Comparison of ENCODE assay signal across 29 mouse cellular contexts in genomic region chr2:138827813-138828570, GRCm38 (mm10).
DNase-seq lines count a peak whose midpoint lies in the region; ATAC-seq lines count a peak whose summit lies in the region.
"Had no signal": no experiment of that assay in that cellular context is flagged by ENCODE, and none has a peak within 500 bp of the region (broad histone marks: within the 10 kb centered on the region; RNA-seq: fewer than 3 reads in every experiment).

No protein-coding gene starts in this region.

- no peaks in the 10 kb centered on the region for H3K36me3 ChIP-seq in forebrain, embryonic 13.5 days (ENCODE audit: poor library complexity, severe bottlenecking)
- H3K36me3 ChIP-seq in forebrain, embryonic 16.5 days (ENCODE audit: control insufficient read depth, insufficient read depth): no peaks in the 10 kb centered on the region
- no peaks in the 10 kb centered on the region for H3K36me3 ChIP-seq in embryonic facial prominence, embryonic 14.5 days (ENCODE audit: control insufficient read depth, insufficient read depth, low read length)
- H3K36me3 ChIP-seq: embryonic facial prominence, embryonic 15.5 days; hindbrain, embryonic 12.5 days; intestine, embryonic 15.5 days; limb, embryonic 10.5 days; limb, embryonic 15.5 days; liver, embryonic 13.5 days had no signal

- 0 out of 2 replicates have a peak, but pooled peaks cover 6% of the 10 kb centered on the region for H3K4me1 ChIP-seq in forebrain, embryonic 13.5 days
- no peaks in the 10 kb centered on the region for H3K4me1 ChIP-seq in forebrain, embryonic 16.5 days (replicated peaks; ENCODE audit: control insufficient read depth, insufficient read depth, low read length)
- no peaks in the 10 kb centered on the region for H3K4me1 ChIP-seq in embryonic facial prominence, embryonic 14.5 days (ENCODE audit: control insufficient read depth, insufficient read depth, low read length)
- H3K4me1 ChIP-seq: embryonic facial prominence, embryonic 15.5 days; hindbrain, embryonic 12.5 days; intestine, embryonic 15.5 days; limb, embryonic 10.5 days; limb, embryonic 15.5 days; liver, embryonic 13.5 days had no signal

- H3K9ac ChIP-seq in forebrain, embryonic 13.5 days: no peak overlapping the region
- no peak overlapping the region for H3K9ac ChIP-seq in forebrain, embryonic 16.5 days (replicated peaks; ENCODE audit: low read depth, low read length)
- no peak overlapping the region for H3K9ac ChIP-seq in embryonic facial prominence, embryonic 14.5 days (ENCODE audit: low read depth, low read length)
- H3K9ac ChIP-seq: embryonic facial prominence, embryonic 15.5 days; hindbrain, embryonic 12.5 days; intestine, embryonic 15.5 days; limb, embryonic 15.5 days; liver, embryonic 13.5 days had no signal

- H3K9me3 ChIP-seq in forebrain, embryonic 13.5 days (replicated peaks): no peaks in the 10 kb centered on the region
- no peaks in the 10 kb centered on the region for H3K9me3 ChIP-seq in forebrain, embryonic 16.5 days (ENCODE audit: control insufficient read depth, low read length)
- H3K9me3 ChIP-seq in embryonic facial prominence, embryonic 14.5 days (ENCODE audit: control insufficient read depth, low read length): 0 out of 2 replicates have a peak, but pooled peaks cover 2% of the 10 kb centered on the region
- H3K9me3 ChIP-seq: embryonic facial prominence, embryonic 15.5 days; hindbrain, embryonic 12.5 days; intestine, embryonic 15.5 days; limb, embryonic 10.5 days; limb, embryonic 15.5 days; liver, embryonic 13.5 days had no signal

- peak; percentile 13 for DNase-seq in retina, embryonic 14.5 days (ENCODE audit: low spot score)
- DNase-seq in retina, postnatal 1 day: no peak
- peak; percentile 15 for DNase-seq in embryonic facial prominence, embryonic 14.5 days (ENCODE audit: low spot score)
- no peak for DNase-seq in cerebellum, postnatal 4 days (ENCODE audit: low spot score in 2 of 2)
- DNase-seq in layer of hippocampus, adult 11-12 months (ENCODE audit: low spot score): no peak
- DNase-seq: adrenal gland, postnatal 14 days; B cell, adult 2 months; cerebellum, adult 11-12 months; cerebellum, adult 9-11 months; gastrocnemius, postnatal 25 days; heart, adult 18-20 months; heart, postnatal 36 days; kidney, adult 2 months; kidney, postnatal 4 days; layer of hippocampus, adult 9-11 months; liver, embryonic 13.5 days; lung, adult 18-20 months; lung, postnatal 4 days; thymus, postnatal 4 days had no signal

- no peak overlapping the region for H3K4me3 ChIP-seq in forebrain, embryonic 13.5 days
- H3K4me3 ChIP-seq in forebrain, embryonic 16.5 days (replicated peaks; ENCODE audit: low read length): no peak overlapping the region
- no peak overlapping the region for H3K4me3 ChIP-seq in embryonic facial prominence, embryonic 14.5 days (ENCODE audit: low read depth, low read length)
- H3K4me3 ChIP-seq: embryonic facial prominence, embryonic 15.5 days; hindbrain, embryonic 12.5 days; intestine, embryonic 15.5 days; limb, embryonic 10.5 days; limb, embryonic 15.5 days; liver, embryonic 13.5 days had no signal

- WGBS in forebrain, embryonic 13.5 days: 53% methylated on average over 2 of the region's 2 CpGs
- WGBS in forebrain, embryonic 16.5 days: 50% methylated on average over 2 of the region's 2 CpGs
- 50% methylated on average over 2 of the region's 2 CpGs for WGBS in embryonic facial prominence, embryonic 14.5 days

- peak; percentile 75; the same call in 1 of the 2 replicates for ATAC-seq in forebrain, embryonic 13.5 days
- no peak for ATAC-seq in forebrain, embryonic 16.5 days
- no peak for ATAC-seq in embryonic facial prominence, embryonic 14.5 days (ENCODE audit: low read depth)
- ATAC-seq: hindbrain, postnatal 0 days; intestine, embryonic 15.5 days; lung, postnatal 0 days had no signal

- H3K27ac ChIP-seq in forebrain, embryonic 13.5 days: no peak overlapping the region
- H3K27ac ChIP-seq in forebrain, embryonic 16.5 days (ENCODE audit: low read length): no peak overlapping the region
- H3K27ac ChIP-seq in embryonic facial prominence, embryonic 14.5 days (replicated peaks; ENCODE audit: low read depth, low read length): no peak overlapping the region
- H3K27ac ChIP-seq: embryonic facial prominence, embryonic 15.5 days; hindbrain, embryonic 12.5 days; hindbrain, postnatal 0 days; intestine, embryonic 15.5 days; limb, embryonic 10.5 days; limb, embryonic 15.5 days; liver, embryonic 13.5 days had no signal

- H3K4me2 ChIP-seq in forebrain, embryonic 13.5 days: no peak overlapping the region
- no peak overlapping the region for H3K4me2 ChIP-seq in forebrain, embryonic 16.5 days (ENCODE audit: low read length)
- H3K4me2 ChIP-seq in embryonic facial prominence, embryonic 14.5 days (ENCODE audit: low read depth, low read length): no peak overlapping the region
- H3K4me2 ChIP-seq: embryonic facial prominence, embryonic 15.5 days; heart, embryonic 11.5 days; hindbrain, embryonic 12.5 days; intestine, embryonic 15.5 days; limb, embryonic 15.5 days; liver, embryonic 13.5 days had no signal

- no peaks in the 10 kb centered on the region for H3K27me3 ChIP-seq in forebrain, embryonic 13.5 days
- H3K27me3 ChIP-seq in forebrain, embryonic 16.5 days (replicated peaks; ENCODE audit: control insufficient read depth, insufficient read depth, low read length): no peaks in the 10 kb centered on the region
- no peaks in the 10 kb centered on the region for H3K27me3 ChIP-seq in embryonic facial prominence, embryonic 14.5 days (replicated peaks; ENCODE audit: control insufficient read depth, insufficient read depth, low read length)
- H3K27me3 ChIP-seq: embryonic facial prominence, embryonic 15.5 days; hindbrain, embryonic 12.5 days; intestine, embryonic 15.5 days; limb, embryonic 15.5 days; liver, embryonic 13.5 days had no signal

Comparison
In these comparisons a context has a peak if more than half of its experiments do, and no peak if none do; other contexts are left out.
1. DNase-seq: peak in retina, embryonic 14.5 days (single experiment) and embryonic facial prominence, embryonic 14.5 days (single experiment); none in retina, postnatal 1 day (single experiment), cerebellum, postnatal 4 days (0 of 2) and layer of hippocampus, adult 11-12 months (single experiment).